Mouse (Mus musculus): ENCODE measurements around the gene Irgm1.
"Not testable (repeated sequence)": the region's sequence is repeated elsewhere in the genome, so short reads cannot be mapped to it uniquely, and the experiment has no call there.

Gene Irgm1

DNA sequence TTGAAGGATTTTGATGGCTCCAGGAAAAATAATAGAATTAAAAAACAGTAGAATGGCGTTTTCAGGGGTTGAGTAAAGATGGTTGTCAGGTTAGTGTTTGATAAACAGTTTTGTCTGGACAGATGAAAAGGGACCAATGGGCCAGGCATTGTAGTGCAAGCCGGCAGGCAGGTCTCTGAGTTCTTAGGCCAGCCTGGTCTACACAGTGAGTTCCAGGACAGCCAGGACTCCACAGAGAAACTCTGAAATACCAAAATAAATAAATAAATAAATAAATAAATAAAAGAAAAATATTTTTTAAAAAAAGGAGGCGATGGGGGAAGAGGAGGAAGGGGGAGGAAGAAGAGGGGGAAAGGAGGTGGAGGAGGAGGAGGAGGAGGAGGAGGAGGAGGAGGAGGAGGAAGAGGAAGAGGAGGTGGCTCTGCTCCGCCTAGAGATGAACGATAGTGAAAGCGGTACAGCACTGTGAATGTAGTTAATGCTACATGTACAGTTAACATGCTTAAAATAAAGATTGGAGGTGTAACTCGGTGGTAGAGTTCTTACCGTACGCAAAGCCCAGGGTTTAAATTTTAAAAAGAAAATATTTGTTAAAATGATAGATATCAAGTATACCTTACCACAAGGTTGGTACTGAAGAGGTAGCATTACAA is 38.3 kb downstream of the Irgm1 start:
- DNase-seq (ENCODE audit: low read depth, low spot score) = no peak

GRCm38 (mm10) chr11:48831273-48831672 is 40.2 kb downstream of the Irgm1 start:
- no peak for DNase-seq (ENCODE audit: low read depth, low spot score)

- DNase-seq (ENCODE audit: low read depth, low spot score) = no peak
These were observed 41.2 kb downstream of the Irgm1 start for GRCm38 (mm10) chr11:48830279-48830678.

DNA sequence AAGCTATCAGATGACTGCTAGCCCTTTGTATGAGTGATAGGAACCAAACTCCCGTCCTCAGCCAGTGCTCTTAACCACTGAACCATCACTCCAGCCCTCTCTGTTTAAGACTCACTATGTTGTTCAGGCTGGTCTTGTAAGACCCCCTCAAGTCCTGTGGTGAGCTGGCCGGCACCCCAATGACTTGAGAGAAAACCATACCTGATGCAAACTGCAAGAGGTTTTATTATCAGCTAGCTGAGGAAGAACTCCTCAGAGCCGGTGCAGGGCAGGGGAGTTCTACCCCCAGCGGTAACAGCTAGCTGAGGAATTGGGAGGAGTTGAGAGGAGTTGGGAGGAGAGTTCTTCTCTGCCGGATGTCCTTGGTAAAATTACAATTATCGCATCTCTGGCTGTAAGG is 43.6 kb downstream of the Irgm1 start:
- peak; percentile 62 for DNase-seq (ENCODE audit: low read depth, low spot score)

DNA sequence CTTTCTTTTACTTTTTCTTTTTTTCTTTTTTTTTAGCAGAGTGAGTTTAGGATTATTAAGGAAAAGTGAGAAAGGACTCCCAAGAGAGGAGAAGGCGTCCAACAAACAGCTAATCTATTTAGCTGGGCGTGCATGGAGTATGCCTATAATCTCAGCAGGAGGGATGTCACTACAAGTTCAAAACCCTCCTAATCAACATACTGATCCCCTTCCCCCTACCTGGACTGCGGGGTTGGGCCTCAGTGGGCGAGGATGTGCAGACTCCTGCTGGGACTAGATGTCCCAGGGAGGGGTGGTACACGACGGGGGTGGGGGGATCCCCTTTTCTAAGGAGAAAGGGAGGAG is 44.8 kb downstream of the Irgm1 start:
- peak; percentile 87 for DNase-seq (ENCODE audit: low read depth, low spot score)

- DNase-seq (ENCODE audit: low read depth, low spot score) = not testable (repeated sequence)
These were observed 45.3 kb downstream of the Irgm1 start, which contains the start of the genes Trim7 and Gm12184 for GRCm38 (mm10) chr11:48825979-48826751. TSS of gene Trim7 (plus strand) at chr11:48826140. TSS of gene Gm12184 (minus strand) at chr11:48826655.

DNA sequence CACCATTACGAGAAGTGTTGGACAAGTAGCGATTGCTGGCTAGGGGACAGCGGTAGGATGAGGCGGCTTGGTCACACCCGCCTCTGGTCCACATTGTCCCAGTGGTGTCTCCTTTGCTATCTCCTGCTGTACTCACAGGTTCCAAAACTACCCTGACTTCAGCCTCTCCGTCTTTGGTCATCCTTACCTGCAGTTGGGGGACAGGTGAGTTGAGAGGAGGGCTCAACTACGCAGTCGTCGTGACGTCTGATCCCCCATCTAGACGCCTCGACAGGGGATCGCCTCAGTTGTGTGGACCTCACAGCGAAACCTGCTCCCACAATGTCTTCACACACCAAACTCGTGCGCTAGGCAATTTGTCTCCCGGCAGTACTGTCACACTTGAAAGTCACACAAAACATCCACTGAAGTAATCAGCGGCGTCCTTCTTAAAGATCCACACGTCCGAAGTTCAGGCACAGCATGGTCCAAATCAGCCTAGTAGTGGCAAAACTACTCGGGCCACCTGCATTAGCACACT is 47.1 kb downstream of the Irgm1 start:
- DNase-seq (ENCODE audit: low read depth, low spot score) = no peak

GRCm38 (mm10) chr11:48823536-48823972 is 47.9 kb downstream of the Irgm1 start:
- DNase-seq (ENCODE audit: low read depth, low spot score) = peak; percentile 95

- no peak for DNase-seq (ENCODE audit: low read depth, low spot score)
These were observed 48.5 kb downstream of the Irgm1 start for GRCm38 (mm10) chr11:48822768-48823512.

- DNase-seq (ENCODE audit: low read depth, low spot score) = not testable (repeated sequence)
These were observed 50.2 kb downstream of the Irgm1 start for GRCm38 (mm10) chr11:48821299-48821698.

- no peak for DNase-seq (ENCODE audit: low read depth, low spot score)
These were observed 51.2 kb downstream of the Irgm1 start for GRCm38 (mm10) chr11:48820308-48820674.

DNA sequence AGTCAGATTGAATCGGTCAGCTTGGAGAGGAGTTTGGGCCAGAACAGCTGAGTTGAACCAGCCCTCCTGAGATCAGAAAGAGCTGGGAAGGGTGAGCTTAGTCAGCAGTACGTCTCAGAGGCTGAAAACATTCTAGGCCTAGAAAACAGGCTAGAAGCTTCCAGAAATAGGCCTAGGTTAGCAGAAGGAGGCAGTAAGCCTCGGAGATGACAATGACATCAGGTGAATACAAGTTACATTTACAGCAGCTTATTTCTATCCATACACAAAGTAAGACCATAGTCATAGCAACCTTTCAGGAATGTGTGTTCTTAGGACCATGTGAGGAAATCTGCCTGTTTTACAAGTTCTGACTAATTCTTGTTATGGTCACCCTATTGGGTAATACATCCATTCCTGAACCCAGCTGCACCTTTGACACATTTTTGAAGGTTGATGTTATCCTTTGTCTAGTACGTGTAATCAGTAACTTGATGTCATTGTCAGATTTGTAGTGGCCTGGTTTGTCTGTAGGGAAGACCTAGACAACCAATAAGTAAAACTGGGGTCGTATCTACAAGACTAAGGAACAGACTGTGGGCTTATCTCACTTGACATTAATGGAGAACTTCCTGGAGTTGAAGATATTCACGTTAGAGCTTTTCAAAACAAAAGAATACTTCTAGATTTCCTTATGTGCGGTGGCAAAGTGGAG is 51.7 kb downstream of the Irgm1 start:
- DNase-seq (ENCODE audit: low read depth, low spot score) = no peak

- peak; percentile 89 for DNase-seq (ENCODE audit: low read depth, low spot score)
These were observed 53.1 kb downstream of the Irgm1 start for GRCm38 (mm10) chr11:48818346-48818745.

DNA sequence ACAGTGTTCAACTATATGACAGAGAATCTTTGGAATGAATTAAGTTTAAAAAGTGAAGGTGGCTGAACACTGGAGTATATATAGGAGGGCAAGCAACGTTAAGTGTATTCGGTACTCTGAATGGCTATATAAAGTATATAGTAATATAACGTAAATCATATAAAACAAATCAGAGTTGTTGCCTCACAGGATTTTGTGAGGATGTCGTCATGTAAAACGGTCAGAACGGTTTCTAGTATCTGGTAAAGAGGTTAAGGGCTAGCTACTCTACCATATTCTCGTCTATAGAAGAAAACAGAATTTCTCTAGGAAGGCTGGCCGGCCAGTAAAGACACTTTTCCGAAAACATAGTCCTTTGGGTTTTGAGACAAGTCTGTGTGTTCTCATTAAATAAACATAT is 53.7 kb downstream of the Irgm1 start:
- DNase-seq (ENCODE audit: low read depth, low spot score) = no peak

DNA sequence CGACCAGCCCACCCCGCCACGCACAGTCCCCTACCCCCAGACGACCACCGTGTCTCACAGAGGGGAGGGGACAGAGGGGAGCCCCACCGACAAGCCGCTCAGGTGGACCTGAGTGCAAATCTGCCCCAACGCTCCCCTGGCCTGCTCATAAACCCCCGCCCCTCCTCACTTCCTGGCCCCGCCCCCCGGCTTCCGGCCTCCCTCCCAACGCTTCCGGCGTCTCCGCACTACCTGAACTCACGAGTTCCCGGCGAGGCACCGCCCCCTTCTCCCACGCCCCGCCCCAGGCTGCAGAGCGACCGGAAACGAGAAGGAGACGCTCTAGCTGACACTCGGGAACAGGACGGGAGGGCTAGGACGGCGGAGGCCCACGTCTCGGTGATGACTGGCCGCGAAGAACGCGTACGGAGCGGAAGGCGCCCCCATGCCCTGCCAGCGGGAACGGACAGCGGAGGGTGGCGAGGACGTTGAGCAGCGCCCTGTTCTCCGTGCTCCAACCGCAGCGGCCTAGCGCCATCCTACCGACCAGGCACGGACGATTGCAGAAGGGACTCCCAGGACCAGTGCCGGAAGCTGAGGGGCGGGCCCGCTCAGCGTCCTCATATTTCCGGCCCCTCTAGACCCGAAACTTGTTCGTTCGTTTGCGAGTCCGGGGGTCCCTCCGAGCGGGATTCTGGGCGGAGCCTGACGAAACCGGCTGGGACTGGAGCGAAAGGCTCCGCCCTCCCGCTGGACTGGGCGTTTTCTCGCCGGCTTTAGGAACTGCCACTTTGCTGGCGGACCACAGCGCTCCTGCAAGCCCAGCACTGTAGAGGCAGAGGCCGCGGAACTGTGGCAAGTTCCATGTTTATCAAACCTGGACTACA is 54.5 kb downstream of the Irgm1 start, which contains the start of gene Trim41:
Trim41 (minus strand) TSS at position 554 of the 866 bp plus-strand sequence.
- DNase-seq (ENCODE audit: low read depth, low spot score) = peak; percentile 99

DNA sequence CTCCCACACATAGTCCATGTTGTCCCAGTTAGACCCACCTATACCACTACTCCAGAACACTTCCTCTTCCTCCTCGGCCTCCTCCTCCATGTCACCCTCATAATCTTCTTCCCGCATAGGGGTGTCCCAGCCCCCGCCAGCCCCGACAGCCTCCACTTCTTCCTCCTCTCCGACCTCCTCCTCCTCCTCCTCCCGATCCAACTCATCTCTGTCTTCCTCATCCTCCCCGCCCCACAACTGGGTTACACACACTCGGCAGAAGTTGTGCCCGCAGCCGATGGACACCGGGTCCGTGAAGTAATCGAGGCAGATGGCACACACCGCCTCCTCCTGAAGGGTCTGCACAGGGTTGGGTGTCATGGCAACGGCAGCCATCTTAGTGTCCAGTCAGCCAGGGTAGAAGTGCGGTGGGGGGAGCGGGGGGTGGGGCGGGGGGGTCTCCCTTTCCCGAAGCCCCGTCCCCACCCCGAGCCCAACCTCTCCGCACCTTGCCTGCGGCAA is 55.2 kb downstream of the Irgm1 start:
- DNase-seq (ENCODE audit: low read depth, low spot score) = peak; percentile 83

GRCm38 (mm10) chr11:48815851-48816250 is 55.6 kb downstream of the Irgm1 start:
- DNase-seq (ENCODE audit: low read depth, low spot score) = no peak

- no peak for DNase-seq (ENCODE audit: low read depth, low spot score)
These were observed 57.7 kb downstream of the Irgm1 start for GRCm38 (mm10) chr11:48813782-48814181.

All from R1 (cell line).